Mouse (Mus musculus) forebrain, postnatal 0 days (tissue): ENCODE measurements around the gene Clrn1. TPM values are rescaled to one million over a fixed set of nuclear protein-coding genes. Genes with fewer than 3 reads are reported as not detected.

ENCODE experiments used
- ATAC-seq: fragments of 200-750 bp; cut with Nextera tagmentation; 2 replicates; pipeline ENCODE4 v1.8.0; 2017; ENCODE audit warnings: mild to moderate bottlenecking, moderate library complexity
- DNase-seq: peaks from one replicate; pipeline ENCODE4 v3.0.0-alpha.2; 2015
- H3K27ac ChIP-seq: fragments of 300-500 bp; sonication (generic); 2 replicates; pipeline ENCODE4 v1.5.1; 2014; ENCODE audit warnings: low read depth, mild to moderate bottlenecking, antibody characterized with exemption, low read length, moderate library complexity, mixed read lengths
- H3K27me3 ChIP-seq: fragments of 300-500 bp; sonication (generic); 2 replicates; pipeline ENCODE4 v1.6.1; 2014; ENCODE audit warnings: mild to moderate bottlenecking, low read length, mixed read lengths; ENCODE audit not compliant: insufficient read depth
- H3K36me3 ChIP-seq: fragments of 300-500 bp; sonication (generic); 2 replicates; pipeline ENCODE4 v1.6.1; 2014; ENCODE audit warnings: mild to moderate bottlenecking, moderate library complexity; ENCODE audit not compliant: insufficient read depth
- H3K4me1 ChIP-seq: fragments of 300-500 bp; sonication (generic); 2 replicates; pipeline ENCODE4 v1.6.1; 2014; ENCODE audit warnings: antibody characterized with exemption; ENCODE audit not compliant: insufficient read depth
- H3K4me2 ChIP-seq: fragments of 300-500 bp; sonication (generic); 2 replicates; pipeline ENCODE4 v1.6.1; 2014; ENCODE audit warnings: low read depth, mild to moderate bottlenecking, moderate library complexity
- H3K4me3 ChIP-seq: fragments of 300-500 bp; sonication (generic); 2 replicates; pipeline ENCODE4 v1.5.1; 2014; ENCODE audit warnings: low read depth, low read length, mixed read lengths
- H3K9ac ChIP-seq: fragments of 300-500 bp; sonication (generic); 2 replicates; pipeline ENCODE4 v1.6.1; 2014; ENCODE audit warnings: mild to moderate bottlenecking
- H3K9me3 ChIP-seq: fragments of 300-500 bp; sonication (generic); 2 replicates; pipeline ENCODE4 v1.6.1; 2016; ENCODE audit warnings: low read length
- CTCF ChIP-seq: sonication (generic); IDR thresholded peaks from 2 replicates; pipeline ENCODE4 v1.5.1; 2016; ENCODE audit warnings: antibody characterized with exemption, control low read depth, low read depth
- WGBS: fragments of 180-500 bp; shearing (Covaris S2); extraction: QIAGEN DNeasy Blood & Tissue Kit; methylation state at CpG from one replicate; pipeline ENCODE4 v1.1.7; 2014; 5-methylcytosine and 5-hydroxymethylcytosine counted together
- polyA plus RNA-seq: library from polyadenylated mRNA; unstranded; fragments of >200 nt; fragmentation: Nextera tagmentation; extraction: Ambion mirVana; gene quantifications from 2 replicates; pipeline ENCODE4 v1.2.1, GENCODE M21; 2015
- total RNA-seq: library from RNA; depleted of rRNA; stranded (reverse); fragments of >200 nt; gene quantifications from 2 replicates; pipeline ENCODE4 v1.2.3, GENCODE M21; 2014

Clrn1 gene
- total and polyA plus RNA-seq, 2 experiments from 2014 or later: 2.3 to 2.6 TPM

- Histone ChIP-seq H3K27me3 (no peaks in the 10 kb centered on the region; the same call in 1 of the 2 replicates), H3K9ac (no peak overlapping the region), H3K36me3 (no peaks in the 10 kb centered on the region), H3K4me3 (no peak overlapping the region), H3K27ac (no peak overlapping the region), H3K4me2 (no peak overlapping the region), H3K4me1 (no peaks in the 10 kb centered on the region), H3K9me3 (no peaks in the 10 kb centered on the region)
- ATAC-seq (no peak), DNase-seq (no peak)
- WGBS: 93% methylated on average over 5 of the region's 5 CpGs
- no peak for TF ChIP-seq CTCF
Observed at GRCm38 (mm10) chr3:58895131-58895530, 10.0 kb upstream of the Clrn1 start.

- no peak for TF ChIP-seq CTCF
- Histone ChIP-seq H3K4me1 (no peaks in the 10 kb centered on the region; the same call in 1 of the 2 replicates), H3K27ac (no peak overlapping the region), H3K9me3 (no peaks in the 10 kb centered on the region), H3K27me3 (no peaks in the 10 kb centered on the region; the same call in 1 of the 2 replicates), H3K4me3 (no peak overlapping the region), H3K9ac (no peak overlapping the region), H3K4me2 (no peak overlapping the region), H3K36me3 (no peaks in the 10 kb centered on the region)
- WGBS: 89% methylated on average over 3 of the region's 3 CpGs
- ATAC-seq: no peak
- DNase-seq: no peak
Observed at GRCm38 (mm10) chr3:58894529-58894928, 9.4 kb upstream of the Clrn1 start.

- Histone ChIP-seq H3K4me2 (no peak overlapping the region), H3K36me3 (no peaks in the 10 kb centered on the region), H3K9ac (no peak overlapping the region), H3K27me3 (no peaks in the 10 kb centered on the region; the same call in 1 of the 2 replicates), H3K4me3 (no peak overlapping the region), H3K4me1 (no peaks in the 10 kb centered on the region; the same call in 1 of the 2 replicates), H3K27ac (peak overlapping the region; percentile 40), H3K9me3 (no peaks in the 10 kb centered on the region)
- no peak for TF ChIP-seq CTCF
- ATAC-seq: no peak
- no peak for DNase-seq
- WGBS: 22% methylated on average over 3 of the region's 3 CpGs
Observed at GRCm38 (mm10) chr3:58889670-58890069, 4.5 kb upstream of the Clrn1 start.

GRCm38 (mm10) chr3:58888131-58888715 is 3.1 kb upstream of the Clrn1 start:
- peak; percentile 28 for DNase-seq
- no peak for TF ChIP-seq CTCF
- no peak overlapping the region for H3K4me3 ChIP-seq
- no peaks in the 10 kb centered on the region; the same call in 1 of the 2 replicates for H3K4me1 ChIP-seq
- H3K9ac ChIP-seq: no peak overlapping the region
- no peaks in the 10 kb centered on the region for H3K9me3 ChIP-seq
- no peaks in the 10 kb centered on the region for H3K36me3 ChIP-seq
- peak; percentile 88 for ATAC-seq
- WGBS: 78% methylated on average over 7 of the region's 7 CpGs
- peak overlapping the region; percentile 35; the same call in 1 of the 2 replicates for H3K27ac ChIP-seq
- no peaks in the 10 kb centered on the region; the same call in 1 of the 2 replicates for H3K27me3 ChIP-seq
- H3K4me2 ChIP-seq: no peak overlapping the region

GRCm38 (mm10) chr3:58887719-58888118 is 2.6 kb upstream of the Clrn1 start:
- WGBS: 86% methylated on average over 10 of the region's 10 CpGs
- H3K27me3 ChIP-seq: no peaks in the 10 kb centered on the region
- no peak for TF ChIP-seq CTCF
- H3K36me3 ChIP-seq: no peaks in the 10 kb centered on the region
- DNase-seq (no peak), ATAC-seq (no peak)
- H3K9me3 ChIP-seq: no peaks in the 10 kb centered on the region
- no peak overlapping the region for H3K4me2 ChIP-seq
- H3K27ac ChIP-seq: peak overlapping the region; percentile 22; the same call in 1 of the 2 replicates
- no peak overlapping the region for H3K4me3 ChIP-seq
- H3K4me1 ChIP-seq: no peaks in the 10 kb centered on the region; the same call in 1 of the 2 replicates
- H3K9ac ChIP-seq: no peak overlapping the region

GRCm38 (mm10) chr3:58883511-58883907 is 1.6 kb downstream of the Clrn1 start:
- no peak overlapping the region for H3K4me3 ChIP-seq
- no peak for DNase-seq
- no peaks in the 10 kb centered on the region for H3K36me3 ChIP-seq
- H3K4me1 ChIP-seq: no peaks in the 10 kb centered on the region
- no peak overlapping the region for H3K9ac ChIP-seq
- H3K4me2 ChIP-seq: no peak overlapping the region
- no peaks in the 10 kb centered on the region for H3K27me3 ChIP-seq
- no peak for ATAC-seq
- no peaks in the 10 kb centered on the region for H3K9me3 ChIP-seq
- no peak for TF ChIP-seq CTCF
- no peak overlapping the region for H3K27ac ChIP-seq

GRCm38 (mm10) chr3:58882878-58883510 is 2.1 kb downstream of the Clrn1 start:
- Histone ChIP-seq H3K4me3 (no peak overlapping the region), H3K27me3 (no peaks in the 10 kb centered on the region), H3K4me2 (no peak overlapping the region), H3K9ac (no peak overlapping the region), H3K9me3 (no peaks in the 10 kb centered on the region), H3K27ac (no peak overlapping the region), H3K4me1 (no peaks in the 10 kb centered on the region), H3K36me3 (no peaks in the 10 kb centered on the region)
- peak; percentile 46 for DNase-seq
- TF ChIP-seq CTCF: no peak
- ATAC-seq: peak; percentile 57
- WGBS: 18% methylated on average over 8 of the region's 8 CpGs
